Mouse (Mus musculus) G1E (cell line): ENCODE measurements around the gene Cldn7. TPM values are rescaled to one million over a fixed set of nuclear protein-coding genes. Genes with fewer than 3 reads are reported as not detected.
A peak's percentile ranks its signal among the peaks of the same experiment; 100 is the strongest.
"Not testable (repeated sequence)": the region's sequence is repeated elsewhere in the genome, so short reads cannot be mapped to it uniquely, and the experiment has no call there.

ENCODE experiments used
- ATAC-seq: 2 replicates; pipeline ENCODE4 v1.8.0; 2016; ENCODE audit warnings: mild to moderate bottlenecking; ENCODE audit not compliant: insufficient number of reproducible peaks, poor library complexity, low FRiP score, severe bottlenecking; ENCODE audit errors: extremely low read depth
- DNase-seq: peaks from one replicate; pipeline ENCODE4 v3.0.0; 2012; ENCODE audit warnings: low spot score
- H3K27me3 ChIP-seq: 2 replicates; pipeline ENCODE4 v1.6.1; 2012; ENCODE audit warnings: mild to moderate bottlenecking, low read length, inconsistent platforms; ENCODE audit not compliant: insufficient read depth
- H3K36me3 ChIP-seq: replicated peaks from 2 replicates; pipeline ENCODE3; 2012; ENCODE audit warnings: mild to moderate bottlenecking, inconsistent platforms
- H3K4me1 ChIP-seq: 2 replicates; pipeline ENCODE4 v1.6.1; 2012; ENCODE audit warnings: low read depth, low read length, inconsistent platforms, mixed read lengths; ENCODE audit not compliant: insufficient read depth
- H3K4me3 ChIP-seq: 2 replicates; pipeline ENCODE4 v1.5.1; 2012; ENCODE audit warnings: low read depth, mild to moderate bottlenecking, inconsistent platforms, low read length, moderate library complexity, mixed read lengths
- H3K9me3 ChIP-seq: replicated peaks from 2 replicates; pipeline ENCODE4 v1.6.1; 2012; ENCODE audit warnings: inconsistent platforms
- CTCF ChIP-seq: IDR thresholded peaks from 2 replicates; pipeline ENCODE4 v1.5.1; 2012; ENCODE audit warnings: low read depth, low read length, inconsistent platforms, mixed read lengths
- GATA1 ChIP-seq: IDR thresholded peaks from 2 replicates; pipeline ENCODE4 v1.6.1; 2012; ENCODE audit warnings: borderline replicate concordance, low read length, inconsistent platforms, mixed read lengths
- GATA2 ChIP-seq: IDR thresholded peaks from 2 replicates; pipeline ENCODE4 v1.6.1; 2012; ENCODE audit warnings: low read depth, low read length, inconsistent platforms, borderline replicate concordance
- POLR2AphosphoS5 ChIP-seq: IDR thresholded peaks from 2 replicates; pipeline ENCODE4 v1.6.1; 2012; ENCODE audit warnings: low read depth, low read length, inconsistent platforms; ENCODE audit not compliant: insufficient replicate concordance
- TAL1 ChIP-seq: conservative IDR thresholded peaks from 2 replicates; pipeline ENCODE4 v1.6.1; 2012; ENCODE audit warnings: low read depth, low read length, inconsistent platforms, mixed read lengths
- polyA plus RNA-seq: library from polyadenylated mRNA; stranded (reverse); fragments of >175 nt; gene quantifications from 2 replicates; pipeline ENCODE4 v1.2.3, GENCODE M21; 2012
- total RNA-seq, 2 experiments: library from RNA; stranded (forward) in 1 of 2; stranded (reverse) in 1 of 2; fragments of 200-1000 nt in 1 of 2; fragments of >200 nt in 1 of 2; fragmentation: Nextera tagmentation in 1 of 2; gene quantifications; 2 replicates each; pipeline ENCODE4 v1.2.3; 2014 to 2017

Gene Cldn7
- total and polyA plus RNA-seq, 3 experiments: not detected

DNA sequence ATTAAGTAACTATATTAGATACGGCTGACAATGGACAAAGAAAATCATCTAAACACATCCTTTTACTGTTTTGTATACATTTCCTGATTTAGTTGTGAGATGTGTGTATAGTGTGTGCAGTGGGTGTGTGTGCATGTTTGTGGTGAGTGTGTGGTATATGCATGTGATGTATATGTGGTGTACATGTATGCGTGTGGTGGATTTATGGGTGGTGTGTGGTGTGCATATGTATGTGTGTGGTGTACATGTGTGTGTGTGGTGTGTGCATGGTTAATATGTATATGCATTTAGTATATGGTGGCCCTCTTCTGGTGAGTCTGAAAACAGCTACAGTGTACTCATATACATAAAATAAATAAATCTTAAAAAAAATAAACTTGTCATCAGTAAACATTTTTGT, 37.1 kb upstream of the Cldn7 start:
- no peak for TF ChIP-seq CTCF
- no peak for TF ChIP-seq GATA1
- no peak for TF ChIP-seq TAL1
- no peak for TF ChIP-seq GATA2
- no peak for TF ChIP-seq POLR2AphosphoS5
- Histone ChIP-seq H3K4me1 (peaks cover 54% of the 10 kb centered on the region), H3K4me3 (no peak overlapping the region), H3K27me3 (no peaks in the 10 kb centered on the region), H3K9me3 (peaks cover 2% of the 10 kb centered on the region; the same call in 1 of the 2 replicates), H3K36me3 (no peaks in the 10 kb centered on the region)
- DNase-seq (no peak), ATAC-seq (no peak)

DNA sequence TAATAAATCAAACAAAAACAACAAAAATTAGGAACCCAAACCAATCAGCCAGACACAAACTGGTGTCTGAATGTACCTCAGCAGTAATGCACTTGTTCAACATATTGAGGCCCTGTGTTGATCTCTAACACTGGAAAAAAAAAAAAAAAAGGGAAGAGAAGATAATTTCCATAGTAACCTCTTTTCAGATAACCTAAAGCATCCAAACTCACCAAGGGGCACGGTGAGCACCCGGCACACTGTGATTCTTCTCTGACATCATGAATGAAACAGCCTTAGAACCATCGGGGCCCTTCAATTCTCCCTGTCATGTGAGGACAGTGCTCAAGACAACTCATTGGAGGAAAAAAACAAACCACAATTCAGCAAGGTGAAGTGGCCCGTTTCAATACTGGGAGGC, 34.9 kb upstream of the Cldn7 start:
- H3K4me1 ChIP-seq: peaks cover 53% of the 10 kb centered on the region
- no peaks in the 10 kb centered on the region for H3K36me3 ChIP-seq
- ATAC-seq (no peak), DNase-seq (no peak)
- H3K4me3 ChIP-seq: no peak overlapping the region
- peaks cover 6% of the 10 kb centered on the region for H3K27me3 ChIP-seq
- peaks cover 2% of the 10 kb centered on the region; the same call in 1 of the 2 replicates for H3K9me3 ChIP-seq
- no peak for TF ChIP-seq POLR2AphosphoS5
- no peak for TF ChIP-seq TAL1
- no peak for TF ChIP-seq GATA2

DNA sequence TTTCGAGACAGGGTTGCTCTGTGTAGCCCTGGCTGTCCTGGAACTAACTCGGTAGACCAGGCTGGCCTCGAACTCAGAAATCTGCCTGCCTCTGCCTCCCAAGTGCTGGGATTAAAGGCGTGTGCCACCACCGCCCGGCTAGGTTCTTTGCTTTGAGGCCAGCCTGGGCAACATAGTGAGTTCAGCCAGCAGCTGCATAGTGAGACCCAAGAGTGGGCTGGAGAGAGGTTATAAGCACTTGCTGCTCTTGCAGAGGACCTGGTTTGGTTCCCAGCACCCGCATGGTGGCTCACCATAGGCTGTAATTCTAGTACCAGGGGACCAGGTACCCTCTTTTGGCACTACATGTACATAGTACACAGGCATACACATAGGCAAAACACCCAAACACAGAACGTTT, 34.4 kb upstream of the Cldn7 start:
- DNase-seq, H3K4me3 ChIP-seq, ATAC-seq, H3K36me3 ChIP-seq, H3K9me3 ChIP-seq: not testable (repeated sequence)
- peaks cover 10% of the 10 kb centered on the region for H3K27me3 ChIP-seq
- H3K4me1 ChIP-seq: peaks cover 56% of the 10 kb centered on the region

DNA sequence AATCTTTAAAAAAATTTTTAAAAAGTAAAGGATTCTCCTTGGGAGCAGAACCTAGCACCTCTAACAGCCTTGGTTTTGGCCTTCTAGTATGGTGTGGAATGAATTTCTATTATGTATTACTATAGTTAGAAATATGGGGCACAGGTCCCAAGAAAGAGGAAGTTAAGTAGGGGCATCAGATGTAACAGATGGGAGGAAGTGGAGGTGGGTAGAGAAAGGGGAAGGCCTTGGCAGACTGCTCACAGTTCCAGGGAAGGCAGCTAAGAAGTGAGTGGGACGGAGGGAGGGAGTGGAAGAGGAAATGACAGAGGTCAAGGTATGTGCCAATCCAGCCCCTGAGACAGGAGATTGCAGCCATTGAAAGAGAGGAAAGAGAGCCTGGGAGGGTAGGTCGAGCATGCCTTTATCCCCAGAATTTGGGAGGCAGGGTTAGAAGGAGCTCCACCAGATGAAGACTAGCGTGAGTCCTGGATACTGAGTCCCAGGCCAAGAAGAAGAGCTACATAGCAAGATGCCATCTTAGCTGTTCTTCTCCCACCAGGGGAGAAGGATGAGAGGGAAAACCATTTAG, 33.5 kb upstream of the Cldn7 start:
- Histone ChIP-seq H3K36me3 (no peaks in the 10 kb centered on the region), H3K9me3 (peaks cover 13% of the 10 kb centered on the region), H3K4me1 (peaks cover 61% of the 10 kb centered on the region), H3K27me3 (peaks cover 18% of the 10 kb centered on the region), H3K4me3 (peak overlapping the region; percentile 44; the same call in 1 of the 2 replicates)
- DNase-seq (peak; percentile 77), ATAC-seq (peak; percentile 84)
- TF ChIP-seq TAL1: no peak
- no peak for TF ChIP-seq GATA1
- TF ChIP-seq CTCF: no peak
- TF ChIP-seq POLR2AphosphoS5: no peak
- TF ChIP-seq GATA2: no peak

DNA sequence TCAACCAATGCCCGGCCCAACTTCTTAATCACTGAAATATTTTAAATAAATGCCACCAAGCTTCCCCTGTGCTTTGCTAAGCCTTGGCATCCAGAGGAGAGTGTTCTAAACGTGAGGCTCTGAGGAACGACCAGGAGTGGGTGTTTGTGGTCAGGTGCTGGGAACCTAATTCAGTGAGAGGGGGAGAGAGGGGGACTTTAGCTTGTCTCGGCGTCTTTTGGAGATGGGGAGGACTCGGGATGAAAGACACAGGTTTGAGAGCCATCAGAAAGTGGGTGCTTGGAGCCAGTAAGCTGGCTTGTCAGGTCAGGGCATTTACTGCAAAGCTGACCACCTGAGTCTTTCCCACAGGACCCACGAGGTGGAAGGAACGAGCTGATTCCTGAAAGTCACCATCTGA, 32.8 kb upstream of the Cldn7 start:
- no peak for DNase-seq
- TF ChIP-seq TAL1 (no peak), POLR2AphosphoS5 (no peak), GATA1 (no peak), CTCF (no peak), GATA2 (no peak)

DNA sequence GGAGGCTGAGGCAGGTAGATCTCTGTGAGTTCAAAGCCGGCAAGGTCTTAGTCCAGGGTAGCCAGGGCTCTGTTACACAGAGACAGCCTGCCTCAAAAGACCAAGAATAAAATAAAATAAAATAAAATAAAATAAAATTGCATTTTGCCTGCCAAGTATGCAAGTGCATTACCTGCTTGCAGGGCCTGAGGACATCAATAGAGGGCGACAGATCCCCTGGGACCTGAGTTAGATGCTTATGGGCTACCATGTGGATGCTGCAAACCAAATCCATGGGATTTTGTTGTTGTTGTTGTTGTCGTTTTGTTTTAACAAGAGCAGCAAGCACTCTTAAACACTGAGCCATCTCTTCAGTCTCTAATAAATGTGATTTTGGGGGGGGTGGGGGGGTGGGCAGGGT, 32.3 kb upstream of the Cldn7 start:
- peaks cover 30% of the 10 kb centered on the region for H3K27me3 ChIP-seq
- peaks cover 14% of the 10 kb centered on the region for H3K9me3 ChIP-seq
- no peak for TF ChIP-seq CTCF
- no peak for TF ChIP-seq GATA1
- TF ChIP-seq TAL1: no peak
- TF ChIP-seq POLR2AphosphoS5: no peak
- no peak for TF ChIP-seq GATA2
- H3K36me3 ChIP-seq: no peaks in the 10 kb centered on the region
- H3K4me3 ChIP-seq: peak overlapping the region; percentile 38; the same call in 1 of the 2 replicates
- H3K4me1 ChIP-seq: peaks cover 61% of the 10 kb centered on the region
- DNase-seq (no peak), ATAC-seq (no peak)

More for the DNA sequence above, 32.8 kb upstream of the Cldn7 start:
- peaks cover 14% of the 10 kb centered on the region for H3K9me3 ChIP-seq
- peaks cover 25% of the 10 kb centered on the region for H3K27me3 ChIP-seq
- H3K4me1 ChIP-seq: peaks cover 61% of the 10 kb centered on the region
- no peaks in the 10 kb centered on the region for H3K36me3 ChIP-seq
- peak overlapping the region; percentile 38; the same call in 1 of the 2 replicates for H3K4me3 ChIP-seq
- ATAC-seq: no peak

DNA sequence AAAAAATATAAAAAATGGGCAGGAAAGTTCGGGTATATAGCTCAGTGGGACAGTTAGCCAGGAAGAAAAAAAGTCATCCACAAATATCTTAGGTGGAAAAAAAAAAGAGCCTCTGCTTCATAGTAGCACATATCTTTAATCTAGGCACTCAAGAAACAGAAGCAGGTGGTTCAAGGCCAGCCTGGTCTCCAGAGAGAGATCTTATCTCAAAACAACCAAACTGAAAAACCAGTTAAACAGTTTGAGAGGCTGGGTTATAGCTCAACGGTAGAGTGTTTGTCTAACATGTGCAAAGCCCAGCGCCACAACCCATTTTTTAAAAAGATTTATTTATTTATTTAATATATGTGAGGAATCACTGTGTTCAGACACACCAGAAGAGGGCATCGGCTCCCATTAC, 31.5 kb upstream of the Cldn7 start:
- no peak overlapping the region for H3K4me3 ChIP-seq
- peaks cover 58% of the 10 kb centered on the region for H3K4me1 ChIP-seq
- peaks cover 14% of the 10 kb centered on the region for H3K9me3 ChIP-seq
- peaks cover 38% of the 10 kb centered on the region for H3K27me3 ChIP-seq
- DNase-seq (no peak), ATAC-seq (no peak)
- no peaks in the 10 kb centered on the region for H3K36me3 ChIP-seq
- TF ChIP-seq GATA2: no peak
- TF ChIP-seq POLR2AphosphoS5: no peak
- TF ChIP-seq CTCF: no peak
- TF ChIP-seq GATA1: no peak
- TF ChIP-seq TAL1: no peak
